Mouse (Mus musculus): Measurements from ENCODE around the gene Tbc1d14. TPM values are rescaled to one million over a fixed set of nuclear protein-coding genes. Genes with fewer than 3 reads are reported as not detected.

Tbc1d14 gene
- polyA plus RNA-seq, 1 experiment from 2014 or later = 70.1 TPM

- Histone ChIP-seq H3K4me3 (no peak overlapping the region), H3K4me1 (replicated peaks) (peaks cover 5% of the 10 kb centered on the region; the same call in 1 of the 2 replicates), H3K9ac (no peak overlapping the region), H3K27me3 (0 out of 2 replicates have a peak, but pooled peaks cover 5% of the 10 kb centered on the region), H3K27ac (no peak overlapping the region), H3K36me3 (peaks cover 13% of the 10 kb centered on the region), H3K4me2 (no peak overlapping the region), H3K9me3 (no peaks in the 10 kb centered on the region)
- 92% methylated on average over 3 of the region's 3 CpGs for WGBS
- ATAC-seq (ENCODE audit: low FRiP score) = no peak
Measured at GRCm38 (mm10) chr5:36575227-36575626, 17.8 kb downstream of the Tbc1d14 start.

- no peak for ATAC-seq (ENCODE audit: low FRiP score)
- H3K4me1 ChIP-seq (replicated peaks) = peaks cover 5% of the 10 kb centered on the region; the same call in 1 of the 2 replicates
- H3K36me3 ChIP-seq = peaks cover 13% of the 10 kb centered on the region
- H3K4me2 ChIP-seq = no peak overlapping the region
- H3K4me3 ChIP-seq = no peak overlapping the region
- WGBS = 70% methylated on average over 8 of the region's 8 CpGs
- H3K27me3 ChIP-seq = no peaks in the 10 kb centered on the region
- H3K9me3 ChIP-seq = no peaks in the 10 kb centered on the region
- no peak overlapping the region for H3K9ac ChIP-seq
- H3K27ac ChIP-seq = no peak overlapping the region
Measured at GRCm38 (mm10) chr5:36574147-36574870, 18.8 kb downstream of the Tbc1d14 start.

GRCm38 (mm10) chr5:36573354-36573753, 19.7 kb downstream of the Tbc1d14 start:
- no peak for ATAC-seq (ENCODE audit: low FRiP score)
- Histone ChIP-seq H3K9me3 (no peaks in the 10 kb centered on the region), H3K27me3 (no peaks in the 10 kb centered on the region), H3K4me3 (no peak overlapping the region), H3K4me2 (no peak overlapping the region), H3K4me1 (replicated peaks) (peaks cover 5% of the 10 kb centered on the region; the same call in 1 of the 2 replicates), H3K9ac (no peak overlapping the region), H3K27ac (no peak overlapping the region), H3K36me3 (peaks cover 13% of the 10 kb centered on the region)
- WGBS = 64% methylated on average over 3 of the region's 3 CpGs

DNA sequence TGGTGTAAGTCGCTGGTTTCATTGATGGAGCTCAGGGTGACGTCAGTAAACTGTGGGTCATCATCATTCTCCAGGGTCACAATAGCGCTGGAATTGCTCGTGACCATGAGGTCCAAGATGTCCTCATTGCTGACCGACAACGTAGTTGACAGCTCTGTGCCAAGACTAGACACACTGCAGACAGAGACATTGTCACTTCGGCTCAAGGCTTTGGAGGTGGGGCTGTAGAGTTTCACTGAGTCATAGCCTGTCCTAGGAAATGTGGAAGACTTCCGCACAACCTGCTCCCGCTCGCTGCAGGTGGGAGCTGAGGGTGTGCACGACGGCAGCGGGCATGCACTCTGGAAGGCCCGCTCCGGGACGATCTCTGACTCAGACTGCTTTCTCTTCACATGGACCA, 21.7 kb downstream of the Tbc1d14 start:
- H3K9me3 ChIP-seq = no peaks in the 10 kb centered on the region
- peaks cover 13% of the 10 kb centered on the region for H3K36me3 ChIP-seq
- no peaks in the 10 kb centered on the region for H3K27me3 ChIP-seq
- WGBS = 94% methylated on average over 16 of the region's 16 CpGs
- peaks cover 16% of the 10 kb centered on the region for H3K4me1 ChIP-seq (replicated peaks)
- H3K27ac ChIP-seq = no peak overlapping the region
- no peak overlapping the region for H3K4me3 ChIP-seq
- H3K4me2 ChIP-seq = no peak overlapping the region
- no peak overlapping the region for H3K9ac ChIP-seq
- ATAC-seq (ENCODE audit: low FRiP score) = no peak

DNA sequence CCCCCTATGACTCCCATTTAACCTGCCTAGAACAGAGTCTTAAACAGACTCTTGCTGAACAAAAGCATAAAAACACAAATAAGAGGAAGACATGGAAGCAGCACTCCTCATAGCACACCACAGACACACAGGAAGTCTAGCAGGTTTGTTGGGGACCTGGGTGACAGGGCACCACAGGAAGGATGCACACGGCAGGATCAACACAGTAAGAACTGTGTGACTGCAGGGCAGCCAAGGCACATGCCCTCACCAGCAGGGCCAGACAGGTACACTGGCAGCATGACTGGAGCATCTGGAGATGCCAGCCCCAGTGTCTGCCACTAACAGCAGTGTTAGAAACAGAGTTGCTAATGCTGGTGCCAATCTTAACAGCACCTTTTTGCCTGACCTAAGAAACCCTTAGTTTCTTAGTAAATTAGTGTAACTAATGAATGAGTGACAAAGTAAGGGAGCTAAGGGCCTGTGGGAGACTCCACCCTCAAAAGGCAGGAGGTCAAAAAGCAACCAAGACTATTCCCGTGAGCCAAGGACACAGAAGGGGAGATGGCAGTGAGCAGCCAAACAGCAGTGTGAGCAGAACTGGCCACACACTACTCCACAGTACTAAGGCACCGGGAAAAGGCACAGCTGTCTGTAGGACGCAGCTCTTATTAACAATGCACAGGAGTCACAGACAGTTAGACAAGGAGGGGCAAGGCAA, 22.4 kb downstream of the Tbc1d14 start:
- peaks cover 13% of the 10 kb centered on the region for H3K36me3 ChIP-seq
- no peaks in the 10 kb centered on the region for H3K27me3 ChIP-seq
- H3K4me2 ChIP-seq = no peak overlapping the region
- no peak for ATAC-seq (ENCODE audit: low FRiP score)
- 87% methylated on average over 4 of the region's 4 CpGs for WGBS
- no peak overlapping the region for H3K9ac ChIP-seq
- H3K9me3 ChIP-seq = no peaks in the 10 kb centered on the region
- H3K4me3 ChIP-seq = no peak overlapping the region
- no peak overlapping the region for H3K27ac ChIP-seq
- peaks cover 19% of the 10 kb centered on the region for H3K4me1 ChIP-seq (replicated peaks)

GRCm38 (mm10) chr5:36570098-36570497, 23.0 kb downstream of the Tbc1d14 start:
- Histone ChIP-seq H3K27ac (no peak overlapping the region), H3K4me3 (no peak overlapping the region), H3K4me1 (replicated peaks) (peaks cover 19% of the 10 kb centered on the region), H3K27me3 (no peaks in the 10 kb centered on the region), H3K9ac (no peak overlapping the region), H3K9me3 (no peaks in the 10 kb centered on the region), H3K4me2 (no peak overlapping the region), H3K36me3 (peaks cover 13% of the 10 kb centered on the region)
- 95% methylated on average over 7 of the region's 7 CpGs for WGBS
- ATAC-seq (ENCODE audit: low FRiP score) = no peak

- WGBS = 90% methylated on average over 4 of the region's 4 CpGs
- Histone ChIP-seq H3K4me1 (replicated peaks) (peaks cover 18% of the 10 kb centered on the region), H3K27me3 (no peaks in the 10 kb centered on the region), H3K9me3 (no peaks in the 10 kb centered on the region), H3K36me3 (peaks cover 13% of the 10 kb centered on the region), H3K4me3 (no peak overlapping the region), H3K9ac (no peak overlapping the region), H3K4me2 (no peak overlapping the region), H3K27ac (no peak overlapping the region)
- no peak for ATAC-seq (ENCODE audit: low FRiP score)
Measured at GRCm38 (mm10) chr5:36568118-36568517, 25.0 kb downstream of the Tbc1d14 start.

- H3K9ac ChIP-seq = no peak overlapping the region
- peaks cover 13% of the 10 kb centered on the region for H3K36me3 ChIP-seq
- H3K4me3 ChIP-seq = no peak overlapping the region
- H3K9me3 ChIP-seq = no peaks in the 10 kb centered on the region
- ATAC-seq (ENCODE audit: low FRiP score) = no peak
- no peak overlapping the region for H3K27ac ChIP-seq
- no peaks in the 10 kb centered on the region for H3K27me3 ChIP-seq
- H3K4me1 ChIP-seq (replicated peaks) = peaks cover 21% of the 10 kb centered on the region
- no peak overlapping the region for H3K4me2 ChIP-seq
- 81% methylated on average over 2 of the region's 2 CpGs for WGBS
Measured at GRCm38 (mm10) chr5:36567627-36568026, 25.4 kb downstream of the Tbc1d14 start.

DNA sequence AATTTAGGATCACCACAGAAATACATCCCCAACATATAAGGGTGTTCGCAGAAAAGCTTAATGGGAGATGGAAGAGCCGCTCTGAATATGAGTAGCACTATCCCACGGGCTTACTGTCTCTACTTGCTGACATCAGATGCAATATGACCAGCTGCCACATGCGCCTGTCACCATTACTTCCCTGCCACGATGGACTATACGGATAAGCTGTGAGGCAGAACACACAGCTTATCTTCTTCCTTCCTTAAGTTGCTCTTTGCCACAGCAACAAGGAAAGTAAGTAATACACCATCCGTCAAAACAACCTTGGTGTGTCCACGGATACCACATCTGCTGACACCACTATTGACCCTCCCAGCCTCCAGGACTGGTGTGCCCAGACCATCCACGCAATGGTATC, 28.5 kb downstream of the Tbc1d14 start:
- no peak overlapping the region for H3K9ac ChIP-seq
- WGBS = 87% methylated on average over 9 of the region's 9 CpGs
- peaks cover 21% of the 10 kb centered on the region for H3K4me1 ChIP-seq (replicated peaks)
- ATAC-seq (ENCODE audit: low FRiP score) = no peak
- no peak overlapping the region for H3K27ac ChIP-seq
- no peaks in the 10 kb centered on the region for H3K9me3 ChIP-seq
- H3K4me3 ChIP-seq = no peak overlapping the region
- H3K4me2 ChIP-seq = no peak overlapping the region
- no peaks in the 10 kb centered on the region for H3K27me3 ChIP-seq
- H3K36me3 ChIP-seq = no peaks in the 10 kb centered on the region

- no peak for ATAC-seq (ENCODE audit: low FRiP score)
- H3K4me1 ChIP-seq (replicated peaks) = peaks cover 24% of the 10 kb centered on the region
- no peak overlapping the region for H3K27ac ChIP-seq
- no peaks in the 10 kb centered on the region for H3K36me3 ChIP-seq
- H3K4me3 ChIP-seq = no peak overlapping the region
- 81% methylated on average over 6 of the region's 6 CpGs for WGBS
- H3K9me3 ChIP-seq = no peaks in the 10 kb centered on the region
- no peak overlapping the region for H3K4me2 ChIP-seq
- no peaks in the 10 kb centered on the region for H3K27me3 ChIP-seq
- no peak overlapping the region for H3K9ac ChIP-seq
Measured at GRCm38 (mm10) chr5:36563741-36564140, 29.3 kb downstream of the Tbc1d14 start.

DNA sequence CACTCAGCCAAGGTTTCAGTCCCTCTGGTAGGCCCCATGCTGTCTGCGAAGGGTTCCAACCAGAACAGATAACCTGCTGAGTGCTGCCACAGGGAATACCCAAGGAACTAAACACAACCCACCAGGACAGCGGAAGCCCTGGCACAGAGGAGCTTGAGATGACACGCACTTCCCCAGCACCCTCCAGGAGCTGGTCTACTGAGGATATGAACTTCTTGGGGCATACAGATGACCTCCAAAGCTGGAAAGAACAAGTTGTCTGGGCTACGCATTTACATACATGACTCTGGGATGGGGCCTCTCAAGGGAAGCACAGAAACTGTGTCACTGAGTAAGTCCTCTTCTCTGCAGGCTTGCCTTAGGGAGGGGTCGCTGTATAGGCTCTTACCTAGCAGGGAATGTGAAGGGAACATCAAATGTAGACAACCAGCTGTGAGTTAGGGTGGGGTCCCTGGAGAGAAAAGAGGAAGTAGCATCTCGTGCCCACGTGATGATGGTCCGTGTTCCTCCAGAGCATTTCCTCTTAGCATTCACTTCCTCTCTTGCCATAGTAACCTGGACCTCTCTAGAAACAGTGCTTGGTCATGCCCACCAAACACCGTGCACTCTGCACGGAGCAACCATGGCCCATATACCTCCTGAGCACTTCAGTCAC, 30.2 kb downstream of the Tbc1d14 start:
- H3K36me3 ChIP-seq = no peaks in the 10 kb centered on the region
- WGBS = 89% methylated on average over 10 of the region's 10 CpGs
- H3K9me3 ChIP-seq = no peaks in the 10 kb centered on the region
- peaks cover 26% of the 10 kb centered on the region for H3K4me1 ChIP-seq (replicated peaks)
- no peak overlapping the region for H3K4me2 ChIP-seq
- no peak overlapping the region for H3K4me3 ChIP-seq
- no peak for ATAC-seq (ENCODE audit: low FRiP score)
- H3K9ac ChIP-seq = no peak overlapping the region
- H3K27ac ChIP-seq = no peak overlapping the region
- no peaks in the 10 kb centered on the region for H3K27me3 ChIP-seq

- Histone ChIP-seq H3K4me1 (replicated peaks) (peaks cover 22% of the 10 kb centered on the region), H3K9me3 (no peaks in the 10 kb centered on the region), H3K27me3 (no peaks in the 10 kb centered on the region), H3K9ac (no peak overlapping the region), H3K36me3 (no peaks in the 10 kb centered on the region), H3K4me2 (no peak overlapping the region), H3K27ac (no peak overlapping the region), H3K4me3 (no peak overlapping the region)
- ATAC-seq (ENCODE audit: low FRiP score) = no peak
- WGBS = 88% methylated on average over 4 of the region's 4 CpGs
Measured at GRCm38 (mm10) chr5:36561509-36561908, 31.6 kb downstream of the Tbc1d14 start.
